Mouse (Mus musculus): ENCODE measurements around the gene Higd2a. TPM values are rescaled to one million over a fixed set of nuclear protein-coding genes. Genes with fewer than 3 reads are reported as not detected.

Gene Higd2a
- polyA plus RNA-seq, 1 experiment from 2014 or later, result 183 TPM

DNA sequence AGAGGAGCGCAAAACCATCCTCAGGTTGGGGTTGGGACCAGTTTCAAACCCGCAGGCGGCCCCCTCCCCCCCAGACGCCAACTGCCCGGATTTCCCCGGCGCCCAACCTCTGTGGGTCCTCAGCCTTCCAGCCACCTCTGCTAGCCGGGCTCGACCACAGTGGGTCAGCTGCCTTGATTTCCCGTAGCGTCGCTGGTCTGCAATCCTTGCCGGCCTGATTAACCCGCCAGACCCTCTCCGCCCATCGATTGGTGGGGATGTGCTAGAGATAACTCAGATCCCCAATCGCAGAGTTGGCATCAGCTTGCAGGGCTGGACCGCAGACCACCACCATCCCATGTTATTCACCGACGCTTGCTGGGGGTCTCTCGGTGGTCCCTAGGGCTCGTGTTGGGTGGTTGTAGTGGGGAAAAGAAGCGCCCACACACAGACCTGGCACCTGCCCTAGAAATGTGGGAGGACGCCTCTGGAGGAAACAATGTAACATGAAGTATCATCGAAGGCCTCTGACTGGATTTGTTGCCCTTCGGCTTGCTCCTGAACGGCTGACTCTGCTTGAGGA, 32.0 kb downstream of the Higd2a start:
- Histone ChIP-seq H3K9me3 (replicated peaks) (no peaks in the 10 kb centered on the region), H3K27me3 (no peaks in the 10 kb centered on the region; the same call in 1 of the 2 replicates), H3K36me3 (no peaks in the 10 kb centered on the region), H3K4me1 (peaks cover 21% of the 10 kb centered on the region), H3K4me3 (replicated peaks) (peak overlapping the region; percentile 94), H3K9ac (peak overlapping the region; percentile 92), H3K27ac (replicated peaks) (peak overlapping the region; percentile 89), H3K4me2 (replicated peaks) (peak overlapping the region; percentile 75)
- under 1% methylated on average over 27 of the region's 27 CpGs for WGBS
- peak; percentile 44 for ATAC-seq (ENCODE audit: insufficient number of reproducible peaks, low FRiP score, low TSS enrichment, low read depth)

DNA sequence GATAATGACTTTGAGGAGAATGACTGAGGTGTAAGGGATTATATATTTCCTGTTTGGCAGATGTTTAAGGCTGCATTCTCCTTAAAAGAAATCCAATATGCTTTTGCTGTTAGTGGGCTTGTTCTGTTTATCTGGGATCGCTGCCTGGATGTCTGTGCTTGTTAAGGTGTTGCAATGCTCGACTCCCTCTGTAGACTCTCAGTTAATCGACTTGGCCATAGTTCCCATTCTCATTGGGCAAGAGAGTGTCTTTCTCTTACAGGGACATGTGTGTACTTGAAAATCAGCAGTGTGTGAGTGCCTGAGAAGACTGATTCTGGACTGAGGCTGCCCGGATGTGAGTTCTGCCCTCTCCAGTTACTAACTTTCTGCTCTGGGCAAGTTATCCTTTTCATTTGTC, 39.1 kb downstream of the Higd2a start:
- no peaks in the 10 kb centered on the region for H3K9me3 ChIP-seq (replicated peaks)
- H3K27me3 ChIP-seq, result no peaks in the 10 kb centered on the region
- H3K36me3 ChIP-seq, result no peaks in the 10 kb centered on the region; the same call in 1 of the 2 replicates
- H3K4me1 ChIP-seq, result peaks cover 9% of the 10 kb centered on the region; the same call in 1 of the 2 replicates
- no peak overlapping the region for H3K9ac ChIP-seq
- no peak for ATAC-seq (ENCODE audit: insufficient number of reproducible peaks, low FRiP score, low TSS enrichment, low read depth)
- no peak overlapping the region for H3K4me2 ChIP-seq (replicated peaks)
- H3K4me3 ChIP-seq (replicated peaks), result no peak overlapping the region
- H3K27ac ChIP-seq (replicated peaks), result 0 out of 2 replicates have a peak overlapping the region, but pooled peaks have one; percentile 28
- 70% methylated on average over 4 of the region's 4 CpGs for WGBS

DNA sequence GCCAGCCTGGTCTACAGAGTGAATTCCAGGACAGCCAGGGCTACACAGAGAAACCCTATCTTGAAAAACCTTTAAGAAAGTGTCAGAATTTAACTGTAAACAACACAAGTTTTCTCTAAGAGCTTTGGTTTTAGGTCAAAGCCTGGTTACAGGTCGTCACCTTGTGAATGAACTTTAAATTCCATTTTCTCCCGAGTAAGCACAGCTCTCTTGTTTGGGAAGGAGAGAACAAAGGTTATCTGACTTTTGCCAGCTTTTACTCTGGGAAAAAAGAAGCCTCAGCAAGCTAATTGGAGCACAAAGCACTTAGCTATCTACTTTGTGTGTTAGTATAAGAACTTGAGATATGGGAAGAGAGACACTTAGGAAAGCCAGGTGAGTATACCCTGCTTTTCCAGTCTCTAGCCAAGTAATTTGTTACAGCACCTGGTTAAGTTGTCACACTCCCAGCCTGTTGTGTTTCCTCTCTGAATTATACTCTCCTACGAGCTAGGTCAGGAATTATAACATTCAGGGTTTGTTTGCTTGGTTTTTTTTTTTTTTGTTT, 42.8 kb downstream of the Higd2a start:
- H3K4me1 ChIP-seq, result 0 out of 2 replicates have a peak, but pooled peaks cover 3% of the 10 kb centered on the region
- H3K4me2 ChIP-seq (replicated peaks), result no peak overlapping the region
- ATAC-seq (ENCODE audit: insufficient number of reproducible peaks, low FRiP score, low TSS enrichment, low read depth), result no peak
- no peak overlapping the region for H3K4me3 ChIP-seq (replicated peaks)
- H3K9ac ChIP-seq, result no peak overlapping the region
- no peaks in the 10 kb centered on the region for H3K9me3 ChIP-seq (replicated peaks)
- 70% methylated on average over 3 of the region's 3 CpGs for WGBS
- no peaks in the 10 kb centered on the region for H3K27me3 ChIP-seq
- peaks cover 8% of the 10 kb centered on the region; the same call in 1 of the 2 replicates for H3K36me3 ChIP-seq
- no peak overlapping the region for H3K27ac ChIP-seq (replicated peaks)

DNA sequence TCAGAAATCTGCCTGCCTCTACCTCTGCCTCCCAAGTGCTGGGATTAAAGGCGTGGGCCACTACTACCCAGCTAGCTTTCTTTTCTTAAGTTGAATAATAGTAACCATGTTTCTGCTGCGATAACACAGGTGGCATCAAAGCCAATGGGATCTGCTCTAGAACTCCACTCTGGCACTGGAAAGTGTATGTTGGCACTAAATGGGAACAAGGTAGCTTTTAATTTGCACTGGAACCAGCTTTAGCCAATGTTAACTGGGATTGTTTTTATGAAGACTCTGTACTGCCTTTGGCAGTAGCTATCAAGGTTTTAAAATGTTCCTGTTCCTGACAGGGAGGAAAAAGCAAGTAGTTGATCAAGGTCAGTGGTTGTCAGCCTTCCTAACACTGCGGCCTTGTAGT, 45.0 kb downstream of the Higd2a start:
- Histone ChIP-seq H3K9ac (no peak overlapping the region), H3K9me3 (replicated peaks) (no peaks in the 10 kb centered on the region), H3K4me3 (replicated peaks) (no peak overlapping the region), H3K27me3 (no peaks in the 10 kb centered on the region), H3K36me3 (peaks cover 28% of the 10 kb centered on the region), H3K27ac (replicated peaks) (no peak overlapping the region), H3K4me2 (replicated peaks) (no peak overlapping the region), H3K4me1 (no peaks in the 10 kb centered on the region)
- 94% methylated on average over 3 of the region's 3 CpGs for WGBS
- ATAC-seq (ENCODE audit: insufficient number of reproducible peaks, low FRiP score, low TSS enrichment, low read depth), result no peak

Small RNA genes within 50 kb of the gene (microRNA-seq; reads per million reads assigned to microRNA genes)
- not detected for gene Gm24195 (ENCODE audit: borderline number of aligned reads)

Other genes starting within 250 kb of the Higd2a start
- gene Cplx2, start 218.9 kb upstream of the Higd2a start, polyA plus RNA-seq (2015; fragmentation: Nextera tagmentation; extraction: Ambion mirVana), result 7.7 and 8.2 TPM in 2 replicates
- gene Thoc3, start 121.4 kb upstream of the Higd2a start, polyA plus RNA-seq (2015; fragmentation: Nextera tagmentation; extraction: Ambion mirVana), result 99.8 and 112 TPM in 2 replicates
- 13.7 and 14.1 TPM in 2 replicates for gene Simc1, start 86.4 kb upstream of the Higd2a start, polyA plus RNA-seq (2015; fragmentation: Nextera tagmentation; extraction: Ambion mirVana)
- gene 4833439L19Rik, start 24.8 kb upstream of the Higd2a start, polyA plus RNA-seq (2015; fragmentation: Nextera tagmentation; extraction: Ambion mirVana), result 133 and 142 TPM in 2 replicates
- gene Arl10, start 15.2 kb upstream of the Higd2a start, polyA plus RNA-seq (2015; fragmentation: Nextera tagmentation; extraction: Ambion mirVana), result 29.1 and 29.2 TPM in 2 replicates
- gene Nop16, start 117 bp upstream of the Higd2a start, polyA plus RNA-seq (2015; fragmentation: Nextera tagmentation; extraction: Ambion mirVana), result 88.1 and 90.6 TPM in 2 replicates
- gene Cltb, start 21.1 kb downstream of the Higd2a start, polyA plus RNA-seq (2015; fragmentation: Nextera tagmentation; extraction: Ambion mirVana), result 79.3 and 82.1 TPM in 2 replicates
- gene Faf2, start 31.6 kb downstream of the Higd2a start, polyA plus RNA-seq (2015; fragmentation: Nextera tagmentation; extraction: Ambion mirVana), result 77.6 and 78.9 TPM in 2 replicates
- 60.3 and 68.9 TPM in 2 replicates for gene Rnf44, start 103.7 kb downstream of the Higd2a start, polyA plus RNA-seq (2015; fragmentation: Nextera tagmentation; extraction: Ambion mirVana)
- gene Cdhr2, start 111.3 kb downstream of the Higd2a start, polyA plus RNA-seq (2015; fragmentation: Nextera tagmentation; extraction: Ambion mirVana), result 0.05 TPM in 1 of 2 replicates, not detected in the other
- gene Gprin1, start 159.7 kb downstream of the Higd2a start, polyA plus RNA-seq (2015; fragmentation: Nextera tagmentation; extraction: Ambion mirVana), result 0.65 and 0.75 TPM in 2 replicates
- 0.28 TPM in 1 of 2 replicates, not detected in the other for gene Sncb, start 176.4 kb downstream of the Higd2a start, polyA plus RNA-seq (2015; fragmentation: Nextera tagmentation; extraction: Ambion mirVana)
- not detected in 2 replicates for gene Eif4e1b, start 193.8 kb downstream of the Higd2a start, polyA plus RNA-seq (2015; fragmentation: Nextera tagmentation; extraction: Ambion mirVana)
- gene Tspan17, start 199.2 kb downstream of the Higd2a start, polyA plus RNA-seq (2015; fragmentation: Nextera tagmentation; extraction: Ambion mirVana), result 9.2 and 11.3 TPM in 2 replicates